Mouse (Mus musculus) embryonic facial prominence, embryonic 11.5 days (tissue): Measurements from ENCODE around the gene Rapgef2. TPM values are rescaled to one million over a fixed set of nuclear protein-coding genes. Genes with fewer than 3 reads are reported as not detected.

Experiments used
- ATAC-seq: fragments of 200-750 bp; cut with Nextera tagmentation; replicated peaks from 2 replicates; pipeline ENCODE4 v1.8.0; 2017; ENCODE audit warnings: low read depth; ENCODE audit not compliant: insufficient number of reproducible peaks, low FRiP score, low TSS enrichment
- DNase-seq: peaks from one replicate; pipeline ENCODE4 v3.0.0-alpha.2; 2015; ENCODE audit warnings: low spot score
- H3K27ac ChIP-seq: fragments of 300-500 bp; sonication (generic); replicated peaks from 2 replicates; pipeline ENCODE4 v1.5.1; 2014; ENCODE audit warnings: mild to moderate bottlenecking, low read depth, low read length, control low read depth
- H3K27me3 ChIP-seq: fragments of 300-500 bp; sonication (generic); 2 replicates; pipeline ENCODE4 v1.6.1; 2014; ENCODE audit warnings: mild to moderate bottlenecking, low read length, moderate library complexity, mixed read lengths; ENCODE audit not compliant: control insufficient read depth, insufficient read depth
- H3K36me3 ChIP-seq: fragments of 300-500 bp; sonication (generic); replicated peaks from 2 replicates; pipeline ENCODE4 v1.6.1; 2014; ENCODE audit warnings: low read depth, mild to moderate bottlenecking, low read length, moderate library complexity, mixed read lengths; ENCODE audit not compliant: control insufficient read depth, insufficient read depth
- H3K4me1 ChIP-seq: fragments of 300-500 bp; sonication (generic); 2 replicates; pipeline ENCODE4 v1.6.1; 2014; ENCODE audit warnings: low read length, mixed read lengths; ENCODE audit not compliant: control insufficient read depth, insufficient read depth
- H3K4me2 ChIP-seq: fragments of 300-500 bp; sonication (generic); 2 replicates; pipeline ENCODE4 v1.6.1; 2014; ENCODE audit warnings: low read depth, mild to moderate bottlenecking, control low read depth, low read length, moderate library complexity
- H3K4me3 ChIP-seq: fragments of 300-500 bp; sonication (generic); 2 replicates; pipeline ENCODE4 v1.5.1; 2014; ENCODE audit warnings: low read depth, low read length, control low read depth
- H3K9ac ChIP-seq: fragments of 300-500 bp; sonication (generic); replicated peaks from 2 replicates; pipeline ENCODE4 v1.6.1; 2014; ENCODE audit warnings: mild to moderate bottlenecking, control low read depth, low read length
- H3K9me3 ChIP-seq: fragments of 300-500 bp; sonication (generic); replicated peaks from 2 replicates; pipeline ENCODE4 v1.6.1; 2016; ENCODE audit warnings: mild to moderate bottlenecking, low read length, inconsistent platforms, mixed read lengths; ENCODE audit not compliant: control insufficient read depth
- WGBS: fragments of 180-500 bp; shearing (Covaris S2); extraction: QIAGEN DNeasy Blood & Tissue Kit; methylation state at CpG from one replicate; pipeline ENCODE4 v1.1.7; 2014; 5-methylcytosine and 5-hydroxymethylcytosine counted together
- polyA plus RNA-seq: library from polyadenylated mRNA; unstranded; fragments of >200 nt; fragmentation: Nextera tagmentation; extraction: Ambion mirVana; gene quantifications from 2 replicates; pipeline ENCODE4 v1.2.1, GENCODE M21; 2014

Gene Rapgef2
- polyA plus RNA-seq, 1 experiment from 2014 or later: 6.8 TPM

- no peaks in the 10 kb centered on the region for H3K9me3 ChIP-seq
- ATAC-seq (0 out of 2 replicates have a peak, but pooled peaks have one; percentile 0), DNase-seq (peak; percentile 26)
- no peaks in the 10 kb centered on the region for H3K36me3 ChIP-seq
- H3K9ac ChIP-seq: peak overlapping the region; percentile 75
- no peak overlapping the region for H3K27ac ChIP-seq
- H3K4me2 ChIP-seq: peak overlapping the region; percentile 84
- WGBS: 11% methylated on average over 17 of the region's 17 CpGs
- H3K4me1 ChIP-seq: no peaks in the 10 kb centered on the region
- H3K4me3 ChIP-seq: peak overlapping the region; percentile 89
- H3K27me3 ChIP-seq: no peaks in the 10 kb centered on the region
Observed at GRCm38 (mm10) chr3:79287699-79288458, 1.6 kb upstream of the Rapgef2 start.

GRCm38 (mm10) chr3:79287108-79287576 is 825 bp upstream of the Rapgef2 start:
- DNase-seq (peak; percentile 94), ATAC-seq (peak; percentile 97)
- WGBS: under 1% methylated on average over 50 of the region's 60 CpGs
- Histone ChIP-seq H3K36me3 (no peaks in the 10 kb centered on the region), H3K27ac (peak overlapping the region; percentile 94), H3K4me3 (peak overlapping the region; percentile 89), H3K4me1 (no peaks in the 10 kb centered on the region), H3K9me3 (no peaks in the 10 kb centered on the region), H3K4me2 (peak overlapping the region; percentile 90), H3K9ac (peak overlapping the region; percentile 90), H3K27me3 (no peaks in the 10 kb centered on the region)

GRCm38 (mm10) chr3:79286031-79286375 is 314 bp downstream of the Rapgef2 start:
- peak overlapping the region; percentile 90 for H3K4me2 ChIP-seq
- DNase-seq (no peak), ATAC-seq (no peak)
- H3K4me3 ChIP-seq: peak overlapping the region; percentile 89
- peak overlapping the region; percentile 90 for H3K9ac ChIP-seq
- H3K27me3 ChIP-seq: no peaks in the 10 kb centered on the region
- H3K4me1 ChIP-seq: no peaks in the 10 kb centered on the region
- peak overlapping the region; percentile 94 for H3K27ac ChIP-seq
- no peaks in the 10 kb centered on the region for H3K36me3 ChIP-seq
- no peaks in the 10 kb centered on the region for H3K9me3 ChIP-seq
- 0% methylated on average over 10 of the region's 10 CpGs for WGBS

GRCm38 (mm10) chr3:79285097-79285675 is 1.1 kb downstream of the Rapgef2 start:
- Histone ChIP-seq H3K27me3 (no peaks in the 10 kb centered on the region), H3K4me1 (no peaks in the 10 kb centered on the region), H3K4me3 (peak overlapping the region; percentile 89), H3K9me3 (no peaks in the 10 kb centered on the region), H3K27ac (no peak overlapping the region), H3K4me2 (peak overlapping the region; percentile 90), H3K36me3 (no peaks in the 10 kb centered on the region), H3K9ac (peak overlapping the region; percentile 22; the same call in 1 of the 2 replicates)
- DNase-seq (no peak), ATAC-seq (no peak)
- WGBS: 73% methylated on average over 13 of the region's 13 CpGs

- no peak for DNase-seq
- Histone ChIP-seq H3K27me3 (no peaks in the 10 kb centered on the region), H3K36me3 (no peaks in the 10 kb centered on the region), H3K4me1 (no peaks in the 10 kb centered on the region), H3K4me2 (no peak overlapping the region), H3K9me3 (no peaks in the 10 kb centered on the region), H3K4me3 (no peak overlapping the region), H3K27ac (no peak overlapping the region), H3K9ac (no peak overlapping the region)
- 52% methylated on average over 3 of the region's 3 CpGs for WGBS
- ATAC-seq: no peak
Observed at GRCm38 (mm10) chr3:79283976-79284375, 2.3 kb downstream of the Rapgef2 start.

GRCm38 (mm10) chr3:79283031-79283430 is 3.3 kb downstream of the Rapgef2 start:
- 23% methylated on average over 2 of the region's 2 CpGs for WGBS
- DNase-seq (no peak), ATAC-seq (no peak)
- no peaks in the 10 kb centered on the region for H3K4me1 ChIP-seq
- no peak overlapping the region for H3K9ac ChIP-seq
- no peak overlapping the region for H3K27ac ChIP-seq
- H3K4me3 ChIP-seq: no peak overlapping the region
- no peaks in the 10 kb centered on the region for H3K9me3 ChIP-seq
- H3K27me3 ChIP-seq: no peaks in the 10 kb centered on the region
- H3K36me3 ChIP-seq: no peaks in the 10 kb centered on the region
- H3K4me2 ChIP-seq: no peak overlapping the region

GRCm38 (mm10) chr3:79275856-79276645 is 10.3 kb downstream of the Rapgef2 start:
- Histone ChIP-seq H3K27me3 (no peaks in the 10 kb centered on the region), H3K4me3 (no peak overlapping the region)
- ATAC-seq: no peak

More at GRCm38 (mm10) chr3:79275856-79276645, 10.3 kb downstream of the Rapgef2 start:
- Histone ChIP-seq H3K36me3 (no peaks in the 10 kb centered on the region), H3K9ac (no peak overlapping the region), H3K9me3 (no peaks in the 10 kb centered on the region), H3K4me1 (no peaks in the 10 kb centered on the region), H3K27ac (no peak overlapping the region), H3K4me2 (no peak overlapping the region)
- 84% methylated on average over 11 of the region's 11 CpGs for WGBS
- no peak for DNase-seq
